Mouse (Mus musculus): ENCODE measurements at regions not wholly inside any gene's neighbourhood (a gene's known extent, or its start where the extent isn't known, plus 50 kb on each side); places are given as distances from the start of the nearest gene placed in this dataset.

GRCm38 (mm10) chr15:70982719-70983118, 2851.6 kb upstream of the Gm6569 start:
- Histone ChIP-seq H3K9ac (ENCODE audit: insufficient read depth, low read depth) (no peak overlapping the region), H3K27ac (ENCODE audit: insufficient read depth, low read depth) (no peak overlapping the region), H3K79me2 (replicated peaks; ENCODE audit: control insufficient read depth, extremely low read depth, insufficient read depth, poor library complexity, severe bottlenecking) (no peaks in the 10 kb centered on the region), H3K27me3 (replicated peaks) (no peaks in the 10 kb centered on the region), H3K9me3 (replicated peaks; ENCODE audit: low read length) (peaks cover 10% of the 10 kb centered on the region), H3K36me3 (replicated peaks in 1 of 2; ENCODE audit: control insufficient read depth in 1 of 2, insufficient read depth in 1 of 2, low read length in 1 of 2) (no peaks in the 10 kb centered on the region), H3K4me2 (ENCODE audit: insufficient read depth, low read depth, poor library complexity, severe bottlenecking) (no peak overlapping the region), H3K4me3 (replicated peaks in 1 of 3; ENCODE audit: low read depth in 2 of 3, low read length in 2 of 3, poor library complexity in 1 of 3) (no peak overlapping the region), H3K4me1 (ENCODE audit: control insufficient read depth in 1 of 2, insufficient read depth in 2 of 2) (no peaks in the 10 kb centered on the region)
- TF ChIP-seq ZKSCAN1 (IDR thresholded peaks at IDR 0.05; ENCODE audit: borderline replicate concordance, low read depth, low read length) (no peak), KAT2A (IDR thresholded peaks at IDR 0.05; ENCODE audit: insufficient replicate concordance, low read length) (no peak), CHD1 (IDR thresholded peaks at IDR 0.05; ENCODE audit: low read depth, low read length) (no peak), MAX (IDR thresholded peaks at IDR 0.05; ENCODE audit: low read length) (no peak), BHLHE40 (IDR thresholded peaks at IDR 0.05; ENCODE audit: low read depth, low read length) (no peak), CTCF (conservative IDR thresholded peaks at IDR 0.05 in 1 of 2, IDR thresholded peaks at IDR 0.05 in 1 of 2; ENCODE audit: low read depth in 2 of 2, low read length in 2 of 2) (no peak), UBTF (IDR thresholded peaks at IDR 0.05; ENCODE audit: low read depth, low read length) (no peak), MXI1 (IDR thresholded peaks at IDR 0.05; ENCODE audit: low read depth, low read length) (no peak), E2F4 (IDR thresholded peaks at IDR 0.05; ENCODE audit: insufficient replicate concordance, low read depth, low read length) (no peak), ELF1 (IDR thresholded peaks at IDR 0.05; ENCODE audit: low read depth, low read length) (no peak)
- no peak for DNase-seq (ENCODE audit: extremely low read depth)
- dilution Hi-C loops (cut with MboI; ENCODE audit: extremely low pct_ligation_motif_present, extremely low pct_unique_long_range_greater_than_20kb, low sequenced_read_pairs) = no loop called here
- in situ Hi-C loops (cut with MboI; ENCODE audit: low pct_ligation_motif_present, low pct_unique_long_range_greater_than_20kb, low sequenced_read_pairs) = no loop called here

GRCm38 (mm10) chr15:70987973-70988570, 2846.3 kb upstream of the Gm6569 start:
- Histone ChIP-seq H3K4me1 (ENCODE audit: control insufficient read depth in 1 of 2, insufficient read depth in 2 of 2) (no peaks in the 10 kb centered on the region), H3K4me2 (ENCODE audit: insufficient read depth, low read depth, poor library complexity, severe bottlenecking) (no peak overlapping the region), H3K9ac (ENCODE audit: insufficient read depth, low read depth) (no peak overlapping the region), H3K27me3 (replicated peaks) (no peaks in the 10 kb centered on the region), H3K9me3 (replicated peaks; ENCODE audit: low read length) (peaks cover 22% of the 10 kb centered on the region), H3K4me3 (replicated peaks in 1 of 3; ENCODE audit: low read depth in 2 of 3, low read length in 2 of 3, poor library complexity in 1 of 3) (no peak overlapping the region), H3K27ac (ENCODE audit: insufficient read depth, low read depth) (no peak overlapping the region), H3K79me2 (replicated peaks; ENCODE audit: control insufficient read depth, extremely low read depth, insufficient read depth, poor library complexity, severe bottlenecking) (no peaks in the 10 kb centered on the region), H3K36me3 (replicated peaks in 1 of 2; ENCODE audit: control insufficient read depth in 1 of 2, insufficient read depth in 1 of 2, low read length in 1 of 2) (no peaks in the 10 kb centered on the region)
- dilution Hi-C loops (cut with MboI; ENCODE audit: extremely low pct_ligation_motif_present, extremely low pct_unique_long_range_greater_than_20kb, low sequenced_read_pairs) (no loop called here), in situ Hi-C loops (cut with MboI; ENCODE audit: low pct_ligation_motif_present, low pct_unique_long_range_greater_than_20kb, low sequenced_read_pairs) (no loop called here)
- no peak for DNase-seq (ENCODE audit: extremely low read depth)
- TF ChIP-seq MAZ (IDR thresholded peaks at IDR 0.05; ENCODE audit: low read depth, low read length) (no peak), TCF12 (IDR thresholded peaks at IDR 0.05; ENCODE audit: low read depth, low read length) (no peak), USF1 (IDR thresholded peaks at IDR 0.05; ENCODE audit: low read depth, low read length) (no peak), SIN3A (IDR thresholded peaks at IDR 0.05; ENCODE audit: low read length) (no peak), TBP (conservative IDR thresholded peaks at IDR 0.05; ENCODE audit: low read depth, low read length) (no peak), KAT2A (IDR thresholded peaks at IDR 0.05; ENCODE audit: insufficient replicate concordance, low read length) (no peak), JUN (IDR thresholded peaks at IDR 0.05; ENCODE audit: insufficient read depth, low read depth, low read length) (no peak), MAX (IDR thresholded peaks at IDR 0.05; ENCODE audit: low read length) (no peak), RAD21 (IDR thresholded peaks at IDR 0.05; ENCODE audit: low read depth, low read length) (no peak), POLR2A (IDR thresholded peaks at IDR 0.05; ENCODE audit: low read depth, low read length) (no peak), ETS1 (conservative IDR thresholded peaks at IDR 0.05; ENCODE audit: low read depth, low read length) (no peak), ELF1 (IDR thresholded peaks at IDR 0.05; ENCODE audit: low read depth, low read length) (no peak), NELFE (IDR thresholded peaks at IDR 0.05; ENCODE audit: low read depth, low read length) (no peak), CHD1 (IDR thresholded peaks at IDR 0.05; ENCODE audit: low read depth, low read length) (no peak), PAX5 (IDR thresholded peaks at IDR 0.05; ENCODE audit: low read length) (no peak), HCFC1 (IDR thresholded peaks at IDR 0.05; ENCODE audit: low read depth, low read length) (no peak), JUND (conservative IDR thresholded peaks at IDR 0.05; ENCODE audit: low read depth, low read length) (no peak), IRF4 (IDR thresholded peaks at IDR 0.05; ENCODE audit: low read depth, low read length) (no peak), ZKSCAN1 (IDR thresholded peaks at IDR 0.05; ENCODE audit: borderline replicate concordance, low read depth, low read length) (no peak)
